Mouse (Mus musculus): ENCODE measurements at regions not wholly inside any gene's neighbourhood (a gene's known extent, or its start where the extent isn't known, plus 50 kb on each side); places are given as distances from the start of the nearest gene placed in this dataset.
"Not testable (repeated sequence)": the region's sequence is repeated elsewhere in the genome, so short reads cannot be mapped to it uniquely, and the experiment has no call there.

GRCm38 (mm10) chr6:89128141-89128540 is 226.1 kb downstream of the Tpra1 start:
- TF ChIP-seq CTCF (IDR thresholded peaks at IDR 0.05; ENCODE audit: borderline replicate concordance, extremely low read depth, insufficient read depth, insufficient read length); POLR2A (IDR thresholded peaks at IDR 0.05; ENCODE audit: borderline replicate concordance, extremely low read depth, insufficient read depth, insufficient read length, poor library complexity, severe bottlenecking): not testable (repeated sequence)

Measured in brain, embryonic 14.5 days (tissue).